Mouse (Mus musculus) spleen, adult 2 months (tissue): Measurements from ENCODE around the gene Ccdc167.

Experiments used
- CTCF ChIP-seq: fragments of 200-500 bp; IDR thresholded peaks from 2 replicates; pipeline ENCODE4 v1.5.1; 2011; ENCODE audit warnings: mild to moderate bottlenecking, inconsistent platforms; ENCODE audit not compliant: insufficient read depth, insufficient read length, insufficient replicate concordance; ENCODE audit errors: extremely low read depth
- POLR2A ChIP-seq: fragments of 200-500 bp; IDR thresholded peaks from 2 replicates; pipeline ENCODE4 v1.6.1; 2011; ENCODE audit warnings: low read depth, low read length, inconsistent platforms

- TF ChIP-seq CTCF = no peak
- TF ChIP-seq POLR2A = no peak
Measured at GRCm38 (mm10) chr17:29756381-29756780, 39.5 kb upstream of the Ccdc167 start.
